Mouse (Mus musculus): ENCODE data around the gene Hist1h3h.

DNA sequence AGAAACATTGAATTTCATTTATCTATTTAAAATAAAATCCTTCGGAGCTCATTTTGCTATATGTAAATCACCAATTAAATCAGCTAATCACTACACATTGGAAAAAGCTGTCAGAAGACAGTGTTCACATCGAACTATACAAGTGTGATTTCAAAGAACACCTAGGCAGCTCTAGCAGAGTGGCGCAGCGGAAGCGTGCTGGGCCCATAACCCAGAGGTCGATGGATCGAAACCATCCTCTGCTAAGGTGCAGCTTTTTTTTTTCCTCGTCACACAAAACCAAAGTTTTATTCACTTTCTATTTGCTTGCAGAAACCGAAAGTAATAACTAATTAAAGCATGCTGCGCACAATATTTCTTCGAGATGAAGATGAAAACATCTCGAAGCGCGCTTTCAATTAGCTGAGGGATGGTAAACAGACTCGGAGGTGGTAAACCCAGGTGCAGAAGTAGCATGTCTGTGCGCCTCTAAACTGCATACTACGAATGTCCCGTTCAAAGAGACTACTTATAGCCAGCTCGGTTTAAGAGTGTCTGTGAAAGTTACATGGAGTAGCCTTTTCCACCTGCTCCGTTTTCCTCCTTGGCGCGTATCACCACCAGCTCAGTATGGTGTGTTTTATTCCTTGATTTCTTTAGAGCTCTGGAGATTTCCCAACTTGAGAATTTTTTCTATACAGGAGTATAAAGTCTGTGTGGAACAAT, 6.5 kb upstream of the Hist1h3h start:
- TF ChIP-seq CTCF (conservative IDR thresholded peaks at IDR 0.05; ENCODE audit: low read length), result no peak
- TF ChIP-seq POU5F1 (IDR thresholded peaks at IDR 0.05; ENCODE audit: borderline replicate concordance, low read length), result no peak

All from E14TG2a.4 (cell line).